Mouse (Mus musculus): ENCODE results near the gene Rbms2. TPM values are rescaled to one million over a fixed set of nuclear protein-coding genes. Genes with fewer than 3 reads are reported as not detected.
A peak's percentile ranks its signal among the peaks of the same experiment; 100 is the strongest.
"Not testable (repeated sequence)": the region's sequence is repeated elsewhere in the genome, so short reads cannot be mapped to it uniquely, and the experiment has no call there.

Gene Rbms2
- polyA plus RNA-seq, 1 experiment from 2014 or later = 32.6 TPM

GRCm38 (mm10) chr10:128177316-128177715 is 2.8 kb downstream of the Rbms2 start:
- Histone ChIP-seq H3K27ac (replicated peaks in 1 of 2; ENCODE audit: control insufficient read depth in 1 of 2, insufficient read depth in 1 of 2, low read depth in 2 of 2, low read length in 2 of 2) (no peak overlapping the region), H3K4me2 (ENCODE audit: low read length) (no peak overlapping the region), H3K4me1 (ENCODE audit: control insufficient read depth in 2 of 2, insufficient read depth in 2 of 2, low read length in 2 of 2) (peaks cover 4 to 23% of the 10 kb centered on the region in 2 experiments; a peak in 3 of 4 replicates), H3K27me3 (ENCODE audit: control insufficient read depth, insufficient read depth, low read length) (no peaks in the 10 kb centered on the region), H3K4me3 (ENCODE audit: control insufficient read depth in 1 of 2, insufficient read depth in 1 of 2, low read depth in 1 of 2, low read length in 2 of 2) (no peak overlapping the region), H3K36me3 (ENCODE audit: control insufficient read depth, insufficient read depth, low read length) (no peaks in the 10 kb centered on the region), H3K9ac (ENCODE audit: low read length) (no peak overlapping the region), H3K9me3 (ENCODE audit: control insufficient read depth, low read length) (no peaks in the 10 kb centered on the region)
- WGBS = 77% methylated on average over 4 of the region's 4 CpGs
- ATAC-seq (ENCODE audit: insufficient number of reproducible peaks, insufficient read depth, low FRiP score, low read depth) = no peak

GRCm38 (mm10) chr10:128175996-128176755 is 3.9 kb downstream of the Rbms2 start:
- 1% methylated on average over 17 of the region's 17 CpGs for WGBS
- peak overlapping the region; percentile 89 for H3K4me2 ChIP-seq (ENCODE audit: low read length)
- ATAC-seq (ENCODE audit: insufficient number of reproducible peaks, insufficient read depth, low FRiP score, low read depth) = peak; percentile 79
- H3K27me3 ChIP-seq (ENCODE audit: control insufficient read depth, insufficient read depth, low read length) = no peaks in the 10 kb centered on the region
- H3K9me3 ChIP-seq (ENCODE audit: control insufficient read depth, low read length) = no peaks in the 10 kb centered on the region
- H3K27ac ChIP-seq (replicated peaks in 1 of 2; ENCODE audit: control insufficient read depth in 1 of 2, insufficient read depth in 1 of 2, low read depth in 2 of 2, low read length in 2 of 2) = peak overlapping the region; percentile 91 to 95
- H3K4me1 ChIP-seq (ENCODE audit: control insufficient read depth in 2 of 2, insufficient read depth in 2 of 2, low read length in 2 of 2) = peaks cover 4 to 23% of the 10 kb centered on the region in 2 experiments; a peak in 3 of 4 replicates
- H3K36me3 ChIP-seq (ENCODE audit: control insufficient read depth, insufficient read depth, low read length) = no peaks in the 10 kb centered on the region
- H3K4me3 ChIP-seq (ENCODE audit: control insufficient read depth in 1 of 2, insufficient read depth in 1 of 2, low read depth in 1 of 2, low read length in 2 of 2) = peak overlapping the region; percentile 56 to 71
- peak overlapping the region; percentile 90 for H3K9ac ChIP-seq (ENCODE audit: low read length)

GRCm38 (mm10) chr10:128175302-128175701 is 4.8 kb downstream of the Rbms2 start:
- H3K36me3 ChIP-seq (ENCODE audit: control insufficient read depth, insufficient read depth, low read length) = no peaks in the 10 kb centered on the region
- H3K4me3 ChIP-seq (ENCODE audit: control insufficient read depth in 1 of 2, insufficient read depth in 1 of 2, low read depth in 1 of 2, low read length in 2 of 2) = peak overlapping the region; percentile 56 to 71
- H3K9me3 ChIP-seq (ENCODE audit: control insufficient read depth, low read length) = no peaks in the 10 kb centered on the region
- 3% methylated on average over 3 of the region's 3 CpGs for WGBS
- no peaks in the 10 kb centered on the region for H3K27me3 ChIP-seq (ENCODE audit: control insufficient read depth, insufficient read depth, low read length)
- H3K9ac ChIP-seq (ENCODE audit: low read length) = peak overlapping the region; percentile 90
- no peak for ATAC-seq (ENCODE audit: insufficient number of reproducible peaks, insufficient read depth, low FRiP score, low read depth)
- H3K4me1 ChIP-seq (ENCODE audit: control insufficient read depth in 2 of 2, insufficient read depth in 2 of 2, low read length in 2 of 2) = peaks cover 4 to 23% of the 10 kb centered on the region in 2 experiments; a peak in 3 of 4 replicates
- peak overlapping the region; percentile 91 to 95 for H3K27ac ChIP-seq (replicated peaks in 1 of 2; ENCODE audit: control insufficient read depth in 1 of 2, insufficient read depth in 1 of 2, low read depth in 2 of 2, low read length in 2 of 2)
- peak overlapping the region; percentile 89 for H3K4me2 ChIP-seq (ENCODE audit: low read length)

GRCm38 (mm10) chr10:128171348-128171747 is 8.7 kb downstream of the Rbms2 start:
- 94% methylated on average over 10 of the region's 10 CpGs for WGBS
- ATAC-seq (ENCODE audit: insufficient number of reproducible peaks, insufficient read depth, low FRiP score, low read depth); H3K9me3 ChIP-seq (ENCODE audit: control insufficient read depth, low read length); H3K9ac ChIP-seq (ENCODE audit: low read length); H3K4me2 ChIP-seq (ENCODE audit: low read length); H3K27ac ChIP-seq (replicated peaks in 1 of 2; ENCODE audit: control insufficient read depth in 1 of 2, insufficient read depth in 1 of 2, low read depth in 2 of 2, low read length in 2 of 2); H3K27me3 ChIP-seq (ENCODE audit: control insufficient read depth, insufficient read depth, low read length); H3K36me3 ChIP-seq (ENCODE audit: control insufficient read depth, insufficient read depth, low read length); H3K4me3 ChIP-seq (ENCODE audit: control insufficient read depth in 1 of 2, insufficient read depth in 1 of 2, low read depth in 1 of 2, low read length in 2 of 2): not testable (repeated sequence)
- H3K4me1 ChIP-seq (ENCODE audit: control insufficient read depth in 2 of 2, insufficient read depth in 2 of 2, low read length in 2 of 2) = peaks cover 2 to 30% of the 10 kb centered on the region in 2 experiments

GRCm38 (mm10) chr10:128167091-128167490 is 13.0 kb downstream of the Rbms2 start:
- ATAC-seq (ENCODE audit: insufficient number of reproducible peaks, insufficient read depth, low FRiP score, low read depth) = no peak
- H3K4me3 ChIP-seq (ENCODE audit: control insufficient read depth in 1 of 2, insufficient read depth in 1 of 2, low read depth in 1 of 2, low read length in 2 of 2) = no peak overlapping the region

GRCm38 (mm10) chr10:128165726-128166125 is 14.4 kb downstream of the Rbms2 start:
- not testable (repeated sequence) for H3K27ac ChIP-seq (replicated peaks in 1 of 2; ENCODE audit: control insufficient read depth in 1 of 2, insufficient read depth in 1 of 2, low read depth in 2 of 2, low read length in 2 of 2); H3K9ac ChIP-seq (ENCODE audit: low read length); ATAC-seq (ENCODE audit: insufficient number of reproducible peaks, insufficient read depth, low FRiP score, low read depth); H3K27me3 ChIP-seq (ENCODE audit: control insufficient read depth, insufficient read depth, low read length); H3K4me2 ChIP-seq (ENCODE audit: low read length); H3K4me3 ChIP-seq (ENCODE audit: control insufficient read depth in 1 of 2, insufficient read depth in 1 of 2, low read depth in 1 of 2, low read length in 2 of 2); H3K9me3 ChIP-seq (ENCODE audit: control insufficient read depth, low read length)
- H3K36me3 ChIP-seq (ENCODE audit: control insufficient read depth, insufficient read depth, low read length) = peaks cover 13% of the 10 kb centered on the region
- H3K4me1 ChIP-seq (ENCODE audit: control insufficient read depth in 2 of 2, insufficient read depth in 2 of 2, low read length in 2 of 2) = peaks cover 0 to 16% of the 10 kb centered on the region in 2 experiments; a peak in 3 of 4 replicates
- WGBS = 83% methylated on average over 2 of the region's 3 CpGs

More at GRCm38 (mm10) chr10:128167091-128167490, 13.0 kb downstream of the Rbms2 start:
- no peaks in the 10 kb centered on the region for H3K27me3 ChIP-seq (ENCODE audit: control insufficient read depth, insufficient read depth, low read length)
- no peaks in the 10 kb centered on the region for H3K9me3 ChIP-seq (ENCODE audit: control insufficient read depth, low read length)
- H3K27ac ChIP-seq (replicated peaks in 1 of 2; ENCODE audit: control insufficient read depth in 1 of 2, insufficient read depth in 1 of 2, low read depth in 2 of 2, low read length in 2 of 2) = 0 out of 4 replicates have a peak overlapping the region, but pooled peaks of 1 of the 2 experiments have one; percentile 43
- no peak overlapping the region for H3K9ac ChIP-seq (ENCODE audit: low read length)
- no peak overlapping the region for H3K4me2 ChIP-seq (ENCODE audit: low read length)
- peaks cover 13% of the 10 kb centered on the region for H3K36me3 ChIP-seq (ENCODE audit: control insufficient read depth, insufficient read depth, low read length)
- 32% methylated on average over 6 of the region's 6 CpGs for WGBS
- peaks cover 0 to 16% of the 10 kb centered on the region in 2 experiments; a peak in 3 of 4 replicates for H3K4me1 ChIP-seq (ENCODE audit: control insufficient read depth in 2 of 2, insufficient read depth in 2 of 2, low read length in 2 of 2)

- H3K9ac ChIP-seq (ENCODE audit: low read length) = no peak overlapping the region
- no peaks in the 10 kb centered on the region for H3K27me3 ChIP-seq (ENCODE audit: control insufficient read depth, insufficient read depth, low read length)
- WGBS = 49% methylated on average over 3 of the region's 3 CpGs
- no peak overlapping the region; a peak in 1 of 4 replicates for H3K27ac ChIP-seq (replicated peaks in 1 of 2; ENCODE audit: control insufficient read depth in 1 of 2, insufficient read depth in 1 of 2, low read depth in 2 of 2, low read length in 2 of 2)
- H3K4me2 ChIP-seq (ENCODE audit: low read length) = no peak overlapping the region
- H3K4me1 ChIP-seq (ENCODE audit: control insufficient read depth in 2 of 2, insufficient read depth in 2 of 2, low read length in 2 of 2) = peaks cover 15 to 36% of the 10 kb centered on the region in 2 experiments
- no peak overlapping the region for H3K4me3 ChIP-seq (ENCODE audit: control insufficient read depth in 1 of 2, insufficient read depth in 1 of 2, low read depth in 1 of 2, low read length in 2 of 2)
- peaks cover 12% of the 10 kb centered on the region for H3K36me3 ChIP-seq (ENCODE audit: control insufficient read depth, insufficient read depth, low read length)
- no peak for ATAC-seq (ENCODE audit: insufficient number of reproducible peaks, insufficient read depth, low FRiP score, low read depth)
- H3K9me3 ChIP-seq (ENCODE audit: control insufficient read depth, low read length) = no peaks in the 10 kb centered on the region
These were observed 26.1 kb downstream of the Rbms2 start for GRCm38 (mm10) chr10:128153978-128154377.
